Mouse (Mus musculus) ES-Bruce4 (cell line): ENCODE data around the gene Rasgef1b. TPM values are rescaled to one million over a fixed set of nuclear protein-coding genes. Genes with fewer than 3 reads are reported as not detected.

Experiments
- H3K27ac ChIP-seq: 2 replicates; pipeline ENCODE4 v1.5.1; 2012; ENCODE audit warnings: low read length, inconsistent platforms; ENCODE audit not compliant: insufficient read depth
- H3K27me3 ChIP-seq: 2 replicates; pipeline ENCODE4 v1.6.1; 2012; ENCODE audit warnings: mild to moderate bottlenecking, low read length, inconsistent platforms; ENCODE audit not compliant: control insufficient read depth, poor library complexity, insufficient read depth, severe bottlenecking
- H3K36me3 ChIP-seq: 2 replicates; pipeline ENCODE4 v1.6.1; 2012; ENCODE audit warnings: inconsistent platforms, mild to moderate bottlenecking, low read length, moderate library complexity; ENCODE audit not compliant: control insufficient read depth, poor library complexity, insufficient read depth, severe bottlenecking
- H3K4me1 ChIP-seq: one replicate; pipeline ENCODE4 v1.8.1; 2011; ENCODE audit warnings: low read length; ENCODE audit not compliant: control insufficient read depth, insufficient read depth
- H3K4me3 ChIP-seq: 2 replicates; pipeline ENCODE4 v1.5.1; 2011; ENCODE audit warnings: low read depth, mild to moderate bottlenecking, low read length
- H3K9ac ChIP-seq: 2 replicates; pipeline ENCODE4 v1.6.1; 2012; ENCODE audit warnings: low read depth, mild to moderate bottlenecking, inconsistent platforms; ENCODE audit not compliant: poor library complexity, severe bottlenecking
- H3K9me3 ChIP-seq: replicated peaks from 2 replicates; pipeline ENCODE4 v1.6.1; 2012; ENCODE audit warnings: mild to moderate bottlenecking, low read length, inconsistent platforms; ENCODE audit not compliant: control insufficient read depth, poor library complexity, insufficient read depth, severe bottlenecking
- CTCF ChIP-seq: IDR thresholded peaks from one replicate; pipeline ENCODE4 v1.8.1; 2011; ENCODE audit warnings: low read depth, low read length
- EP300 ChIP-seq: IDR thresholded peaks from 2 replicates; pipeline ENCODE4 v1.6.1; 2011; ENCODE audit warnings: low read depth, low read length; ENCODE audit not compliant: insufficient read depth
- POLR2A ChIP-seq: IDR thresholded peaks from one replicate; pipeline ENCODE4 v1.8.1; 2011; ENCODE audit warnings: low read length; ENCODE audit not compliant: insufficient read depth
- polyA plus RNA-seq: library from polyadenylated mRNA; stranded (reverse); fragments of >200 nt; gene quantifications from 2 replicates; pipeline ENCODE4 v1.2.4, GENCODE M21; 2011; ENCODE audit warnings: low read depth; ENCODE audit not compliant: missing spikeins, insufficient read depth, insufficient read length

Rasgef1b gene
- polyA plus RNA-seq, 1 experiment, result 1.9 TPM

GRCm38 (mm10) chr5:99422092-99422491 lies 306.8 kb downstream of the Rasgef1b start:
- H3K27ac ChIP-seq, result no peak overlapping the region
- no peak for TF ChIP-seq EP300
- TF ChIP-seq CTCF, result no peak
- TF ChIP-seq POLR2A, result no peak
- no peaks in the 10 kb centered on the region for H3K9me3 ChIP-seq
- H3K9ac ChIP-seq, result no peak overlapping the region
- no peaks in the 10 kb centered on the region for H3K4me1 ChIP-seq
- no peaks in the 10 kb centered on the region for H3K36me3 ChIP-seq
- no peaks in the 10 kb centered on the region for H3K27me3 ChIP-seq
- H3K4me3 ChIP-seq, result no peak overlapping the region

GRCm38 (mm10) chr5:99419872-99420271 lies 309.0 kb downstream of the Rasgef1b start:
- Histone ChIP-seq H3K9me3 (no peaks in the 10 kb centered on the region), H3K27me3 (no peaks in the 10 kb centered on the region), H3K27ac (no peak overlapping the region), H3K36me3 (no peaks in the 10 kb centered on the region), H3K9ac (no peak overlapping the region), H3K4me1 (no peaks in the 10 kb centered on the region), H3K4me3 (no peak overlapping the region)
- TF ChIP-seq POLR2A (no peak), CTCF (no peak), EP300 (no peak)

- H3K4me1 ChIP-seq, result no peaks in the 10 kb centered on the region
- H3K27ac ChIP-seq, result no peak overlapping the region
- TF ChIP-seq EP300, result no peak
- no peak for TF ChIP-seq CTCF
- no peak for TF ChIP-seq POLR2A
- no peaks in the 10 kb centered on the region for H3K27me3 ChIP-seq
- H3K36me3 ChIP-seq, result no peaks in the 10 kb centered on the region
- H3K9me3 ChIP-seq, result no peaks in the 10 kb centered on the region
- H3K9ac ChIP-seq, result no peak overlapping the region
- H3K4me3 ChIP-seq, result no peak overlapping the region
Measured at GRCm38 (mm10) chr5:99416902-99417301, 312.0 kb downstream of the Rasgef1b start.

- Histone ChIP-seq H3K4me1 (no peaks in the 10 kb centered on the region), H3K27ac (no peak overlapping the region), H3K27me3 (no peaks in the 10 kb centered on the region)
Measured at GRCm38 (mm10) chr5:99415676-99416075, 313.2 kb downstream of the Rasgef1b start.

GRCm38 (mm10) chr5:99415049-99415448 lies 313.8 kb downstream of the Rasgef1b start:
- no peaks in the 10 kb centered on the region for H3K9me3 ChIP-seq
- TF ChIP-seq EP300 (no peak), CTCF (no peak), POLR2A (no peak)
- H3K4me1 ChIP-seq, result no peaks in the 10 kb centered on the region

More at GRCm38 (mm10) chr5:99415676-99416075, 313.2 kb downstream of the Rasgef1b start:
- no peaks in the 10 kb centered on the region for H3K9me3 ChIP-seq
- no peaks in the 10 kb centered on the region for H3K36me3 ChIP-seq
- H3K9ac ChIP-seq, result no peak overlapping the region
- no peak overlapping the region for H3K4me3 ChIP-seq
- no peak for TF ChIP-seq CTCF
- TF ChIP-seq POLR2A, result no peak
- no peak for TF ChIP-seq EP300

GRCm38 (mm10) chr5:99414293-99414692 lies 314.6 kb downstream of the Rasgef1b start:
- Histone ChIP-seq H3K27me3 (no peaks in the 10 kb centered on the region), H3K4me3 (no peak overlapping the region)
- TF ChIP-seq EP300 (no peak), POLR2A (no peak), CTCF (no peak)

More at GRCm38 (mm10) chr5:99415049-99415448, 313.8 kb downstream of the Rasgef1b start:
- Histone ChIP-seq H3K27ac (no peak overlapping the region), H3K4me3 (no peak overlapping the region), H3K36me3 (no peaks in the 10 kb centered on the region), H3K27me3 (no peaks in the 10 kb centered on the region), H3K9ac (no peak overlapping the region)

GRCm38 (mm10) chr5:99413851-99414250 lies 315.0 kb downstream of the Rasgef1b start:
- H3K4me3 ChIP-seq, result no peak overlapping the region
- TF ChIP-seq POLR2A, result no peak
- TF ChIP-seq CTCF, result no peak
- TF ChIP-seq EP300, result no peak
- H3K9me3 ChIP-seq, result no peaks in the 10 kb centered on the region
- no peak overlapping the region for H3K9ac ChIP-seq
- H3K27me3 ChIP-seq, result no peaks in the 10 kb centered on the region
- H3K4me1 ChIP-seq, result no peaks in the 10 kb centered on the region
- H3K27ac ChIP-seq, result no peak overlapping the region
- H3K36me3 ChIP-seq, result no peaks in the 10 kb centered on the region

More at GRCm38 (mm10) chr5:99414293-99414692, 314.6 kb downstream of the Rasgef1b start:
- H3K9ac ChIP-seq, result no peak overlapping the region
- no peaks in the 10 kb centered on the region for H3K4me1 ChIP-seq
- H3K9me3 ChIP-seq, result no peaks in the 10 kb centered on the region
- no peak overlapping the region for H3K27ac ChIP-seq
- H3K36me3 ChIP-seq, result no peaks in the 10 kb centered on the region
